Mouse (Mus musculus) Patski (cell line): ENCODE measurements around the gene Ablim1. TPM values are rescaled to one million over a fixed set of nuclear protein-coding genes. Genes with fewer than 3 reads are reported as not detected.

Experiments
- ATAC-seq: fragments of 100-300 bp; one replicate; pipeline ENCODE4 v1.8.0; 2021
- CTCF ChIA-PET: fragments of 350-600 bp; sonication (Branson Sonifier 250); formaldehyde crosslinking; loops from one replicate; lab custom pipeline; 2022; ENCODE audit warnings: inconsistent platforms; lab: Charles Lee
- POLR2A ChIA-PET: fragments of 350-600 bp; sonication (Branson Sonifier 250); formaldehyde crosslinking; loops from one replicate; lab custom pipeline; 2022; ENCODE audit warnings: antibody characterized with exemption, inconsistent platforms; lab: Charles Lee
- DNase-seq: peaks from one replicate; pipeline ENCODE4 v3.0.0-alpha.2; 2011; ENCODE audit warnings: low read depth, low spot score
- H3K27me3 ChIP-seq: fragments of 371-371 bp; one replicate; pipeline ENCODE4 v1.5.1; 2021
- CTCF ChIP-seq: fragments of 100-300 bp; IDR thresholded peaks from one replicate; pipeline ENCODE4 v1.5.1; 2021
- in situ Hi-C: fragments of 300-500 bp; cut with MboI; formaldehyde crosslinking; loops from 3 replicates; pipeline ENCODE4 v1.11.1; 2018; ENCODE audit warnings: low pct_unique_long_range_greater_than_20kb, mixed read lengths
- polyA plus RNA-seq: library from polyadenylated mRNA; unstranded; gene quantifications from one replicate; pipeline ENCODE4 v1.2.3, GENCODE M21; 2021

Gene Ablim1
- polyA plus RNA-seq, 1 experiment from 2014 or later = 105 TPM

DNA sequence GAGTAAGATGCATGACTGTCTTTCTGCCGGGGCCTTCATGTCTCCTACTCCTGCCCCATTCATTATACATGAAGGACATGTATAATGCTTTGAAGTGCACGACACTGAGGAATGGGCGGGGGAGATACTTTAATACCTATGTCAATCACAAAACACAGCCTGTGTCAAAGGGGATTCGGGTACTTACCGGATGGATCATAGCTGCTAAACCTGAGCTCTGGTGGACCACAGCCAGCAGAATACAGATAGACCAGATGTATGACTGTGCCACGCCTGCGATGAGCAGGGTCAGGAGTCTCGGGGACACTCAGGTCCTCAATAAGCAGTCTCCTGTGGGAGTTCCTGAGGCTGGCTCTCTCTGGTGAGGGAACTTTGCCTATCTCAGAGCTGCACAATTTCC is 99.2 kb downstream of the Ablim1 start:
- ChIA-PET POLR2A (no interaction called here), CTCF (no interaction called here)
- ATAC-seq (no peak), DNase-seq (no peak)
- H3K27me3 ChIP-seq = no peaks in the 10 kb centered on the region
- in situ Hi-C loops = no loop called here
- TF ChIP-seq CTCF = no peak

- DNase-seq (no peak), ATAC-seq (no peak)
- in situ Hi-C loops = no loop called here
- ChIA-PET POLR2A (interaction anchor here (0.6 kb wide), 2 partner anchors 36 to 71 kb away, joined by 4 read pairs; no protein-coding TSS in a partner anchor), CTCF (interaction anchor here (1.1 to 1.2 kb wide), 2 partner anchors 13 to 16 kb away, joined by 3 read pairs; no protein-coding TSS in a partner anchor)
- no peaks in the 10 kb centered on the region for H3K27me3 ChIP-seq
- TF ChIP-seq CTCF = no peak
Measured at GRCm38 (mm10) chr19:57212406-57212805, 102.3 kb downstream of the Ablim1 start.

- no peak for DNase-seq
- ATAC-seq = no peak
- ChIA-PET POLR2A (no interaction called here), CTCF (interaction anchor here (1.1 to 1.2 kb wide), 2 partner anchors 14 to 17 kb away, joined by 3 read pairs; no protein-coding TSS in a partner anchor)
- in situ Hi-C loops = no loop called here
- no peak for TF ChIP-seq CTCF
- H3K27me3 ChIP-seq = no peaks in the 10 kb centered on the region
Measured at GRCm38 (mm10) chr19:57211444-57212111, 103.1 kb downstream of the Ablim1 start.

- CTCF ChIA-PET = no interaction called here
- ATAC-seq (no peak), DNase-seq (no peak)
- H3K27me3 ChIP-seq = no peaks in the 10 kb centered on the region
- no peak for TF ChIP-seq CTCF
- POLR2A ChIA-PET = no interaction called here
- in situ Hi-C loops = no loop called here
Measured at GRCm38 (mm10) chr19:57210924-57211323, 103.8 kb downstream of the Ablim1 start.

GRCm38 (mm10) chr19:57204101-57204500 is 110.6 kb downstream of the Ablim1 start:
- no peaks in the 10 kb centered on the region for H3K27me3 ChIP-seq
- ATAC-seq (peak; percentile 84), DNase-seq (no peak)
- TF ChIP-seq CTCF = no peak
- POLR2A ChIA-PET = no interaction called here
- in situ Hi-C loops = loop anchor here (5.0 kb wide), 1 partner anchor 38 kb away; no protein-coding TSS in a partner anchor
- CTCF ChIA-PET = no interaction called here

DNA sequence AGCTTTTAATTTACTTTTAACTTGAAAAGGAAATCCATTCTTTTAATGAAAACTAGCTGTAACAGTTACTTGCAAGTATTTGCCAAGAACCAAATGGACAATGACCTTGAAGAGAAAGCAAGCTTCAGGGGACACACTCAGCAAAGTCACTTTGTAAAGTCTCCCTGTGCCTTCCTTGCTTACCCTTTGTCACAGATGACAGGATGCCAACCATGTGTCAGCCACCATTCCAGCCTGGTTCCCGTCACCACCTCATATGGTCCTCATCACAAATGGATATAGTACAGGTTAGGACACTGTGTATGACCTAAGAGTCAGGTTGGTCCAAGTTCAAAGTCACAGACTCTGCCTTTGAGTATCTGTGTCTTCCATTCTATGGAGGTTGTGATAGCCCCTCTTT is 112.2 kb downstream of the Ablim1 start:
- ATAC-seq = no peak
- no peaks in the 10 kb centered on the region for H3K27me3 ChIP-seq
- TF ChIP-seq CTCF = no peak
- ChIA-PET POLR2A (no interaction called here), CTCF (interaction anchor here (0.9 kb wide), 1 partner anchor 42 kb away, joined by 3 read pairs; no protein-coding TSS in a partner anchor)
- no peak for DNase-seq
- in situ Hi-C loops = loop anchor here (5.0 kb wide), 1 partner anchor 40 kb away; no protein-coding TSS in a partner anchor

DNA sequence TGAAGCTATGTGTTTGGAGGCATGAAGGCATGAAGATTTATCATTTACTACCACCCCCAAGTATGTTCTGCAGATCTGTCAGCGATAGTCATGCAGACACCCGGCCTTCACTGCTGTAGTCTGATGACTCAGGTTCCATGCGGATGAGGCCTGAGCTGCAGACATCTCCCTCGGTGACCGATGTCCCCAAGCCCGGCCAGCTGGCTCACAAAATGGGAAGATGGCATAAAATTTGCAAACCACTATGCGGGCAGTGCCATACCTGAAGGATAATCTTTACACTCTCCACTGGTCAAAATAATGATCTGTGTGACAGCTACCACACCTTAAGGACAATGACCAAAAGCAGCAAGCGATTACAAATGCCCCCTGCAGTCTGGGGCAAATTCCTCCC is 113.6 kb downstream of the Ablim1 start:
- no peaks in the 10 kb centered on the region for H3K27me3 ChIP-seq
- POLR2A ChIA-PET = interaction anchor here (0.9 kb wide), 1 partner anchor 115 kb away, joined by 3 read pairs; no protein-coding TSS in a partner anchor
- ATAC-seq = no peak
- DNase-seq = no peak
- no peak for TF ChIP-seq CTCF
- CTCF ChIA-PET = interaction anchor here (1.2 to 3.7 kb wide), 5 partner anchors 11 to 41 kb away, joined by 3 to 14 read pairs (median 4); no protein-coding TSS in a partner anchor
- in situ Hi-C loops = loop anchor here (5.0 kb wide), 1 partner anchor 41 kb away; no protein-coding TSS in a partner anchor

GRCm38 (mm10) chr19:57200477-57201089 is 114.1 kb downstream of the Ablim1 start:
- H3K27me3 ChIP-seq = no peaks in the 10 kb centered on the region
- ChIA-PET POLR2A (interaction anchor here (0.8 to 0.9 kb wide), 2 partner anchors 40 to 115 kb away, joined by 3 read pairs; no protein-coding TSS in a partner anchor), CTCF (interaction anchor here (1.2 to 3.7 kb wide), 5 partner anchors 10 to 42 kb away, joined by 3 to 14 read pairs (median 4); no protein-coding TSS in a partner anchor)
- ATAC-seq (no peak), DNase-seq (no peak)
- TF ChIP-seq CTCF = no peak
- in situ Hi-C loops = loop anchor here (5.0 kb wide), 1 partner anchor 42 kb away; no protein-coding TSS in a partner anchor

GRCm38 (mm10) chr19:57199361-57199760 is 115.4 kb downstream of the Ablim1 start:
- DNase-seq = peak; percentile 64
- no peaks in the 10 kb centered on the region for H3K27me3 ChIP-seq
- POLR2A ChIA-PET = interaction anchor here (0.6 kb wide), 1 partner anchor 29 kb away, joined by 3 read pairs; no protein-coding TSS in a partner anchor
- TF ChIP-seq CTCF = no peak
- in situ Hi-C loops = no loop called here
- ATAC-seq = no peak
- CTCF ChIA-PET = interaction anchor here (1.0 to 3.7 kb wide), 10 partner anchors 9 to 122 kb away, joined by 3 to 14 read pairs (median 4); no protein-coding TSS in a partner anchor

DNA sequence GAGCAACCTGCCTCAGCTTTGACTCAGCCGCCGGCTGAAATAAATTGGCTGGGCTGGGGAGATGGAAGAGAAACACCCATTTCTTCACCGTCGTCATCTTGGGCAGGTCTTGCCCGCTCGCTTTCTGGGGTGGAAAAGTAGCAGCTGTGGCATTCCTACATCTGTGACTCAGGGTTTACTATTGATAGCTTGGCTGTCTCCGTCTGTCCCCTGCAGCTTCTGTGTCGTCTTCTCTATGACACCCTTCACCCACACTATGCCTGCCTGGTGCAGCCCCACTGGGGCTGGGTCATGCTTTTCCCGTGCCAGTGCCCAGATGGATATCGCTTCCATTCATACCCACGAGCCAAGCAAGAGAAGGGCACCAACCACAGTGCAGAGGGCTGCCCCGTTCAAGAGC is 116.2 kb downstream of the Ablim1 start:
- ChIA-PET POLR2A (no interaction called here), CTCF (interaction anchor here (1.1 to 3.7 kb wide), 9 partner anchors 8 to 123 kb away, joined by 3 to 14 read pairs (median 4); no protein-coding TSS in a partner anchor)
- in situ Hi-C loops = no loop called here
- no peak for TF ChIP-seq CTCF
- no peaks in the 10 kb centered on the region for H3K27me3 ChIP-seq
- ATAC-seq (no peak), DNase-seq (no peak)
